Mouse (Mus musculus): ENCODE data around the gene Gm42906. TPM values are rescaled to one million over a fixed set of nuclear protein-coding genes. Genes with fewer than 3 reads are reported as not detected.
A peak's percentile ranks its signal among the peaks of the same experiment; 100 is the strongest.

Gm42906 gene
- total RNA-seq, 2 experiments from 2014 or later: not detected

DNA sequence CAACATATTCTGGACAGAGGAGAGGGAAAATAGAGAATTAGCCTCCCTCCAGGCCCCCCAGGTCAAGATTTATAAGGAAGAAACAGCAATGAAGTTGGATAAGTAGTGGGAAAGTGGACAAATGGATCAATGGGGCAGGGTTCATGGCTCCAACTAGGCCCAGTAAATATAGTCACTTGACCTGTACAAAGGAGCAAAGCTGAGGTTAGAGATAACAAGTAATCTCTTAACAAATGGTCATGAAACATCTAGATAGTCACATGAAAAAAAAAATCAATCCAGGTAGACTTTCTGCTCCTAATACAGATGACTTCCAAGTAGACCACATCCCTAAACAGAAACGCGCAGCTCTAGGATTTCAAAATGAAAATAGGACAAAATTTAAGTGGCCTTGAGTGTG lies 350.0 kb downstream of the Gm42906 start:
- DNase-seq (ENCODE audit: low spot score in 2 of 2): no peak

- DNase-seq (ENCODE audit: low spot score in 2 of 2): no peak
These were observed 351.0 kb downstream of the Gm42906 start for GRCm38 (mm10) chr5:151076917-151077316.

DNA sequence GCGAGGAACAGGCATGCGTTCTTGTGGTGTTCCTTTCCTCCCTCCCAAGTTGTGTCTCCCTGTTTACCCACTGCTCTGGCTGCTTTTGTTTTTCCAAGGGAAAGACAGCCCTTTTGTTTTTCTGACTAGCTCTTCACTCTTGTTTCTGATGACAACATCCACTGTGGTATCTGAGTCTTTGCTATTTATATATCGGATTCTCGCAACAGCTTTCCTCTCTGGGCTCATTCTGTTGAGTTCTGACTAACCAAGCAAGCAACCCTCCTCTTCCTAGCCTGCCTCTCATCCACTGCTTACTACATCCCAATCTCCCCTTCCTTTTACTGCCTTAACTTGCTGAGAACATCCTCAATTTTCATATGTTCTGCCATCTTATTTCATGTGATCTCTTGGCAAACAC lies 353.7 kb downstream of the Gm42906 start:
- DNase-seq (ENCODE audit: low spot score in 2 of 2): no peak

DNA sequence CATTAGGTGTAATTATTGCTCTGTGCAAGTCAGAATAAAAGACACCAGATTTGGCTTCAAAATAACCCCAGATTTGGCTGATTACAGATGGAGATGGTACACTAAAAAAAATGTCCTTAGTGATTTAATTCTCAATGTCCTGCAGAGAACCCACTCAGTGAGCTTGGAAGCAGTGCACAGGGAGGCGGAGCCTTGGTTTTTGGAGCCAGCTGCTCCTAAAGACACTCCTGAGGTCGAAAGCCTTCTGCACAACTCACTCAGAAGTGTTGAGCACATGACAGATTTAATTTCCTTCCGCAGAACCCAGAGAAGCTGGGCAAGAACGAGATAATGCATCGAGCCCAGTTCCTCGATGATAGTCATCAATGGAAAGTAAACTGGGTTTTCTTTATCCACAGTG lies 356.5 kb downstream of the Gm42906 start:
- DNase-seq (ENCODE audit: low spot score in 2 of 2): no peak

- no peak for DNase-seq (ENCODE audit: low spot score in 2 of 2)
These were observed 357.1 kb downstream of the Gm42906 start for GRCm38 (mm10) chr5:151070896-151071295.

- DNase-seq (ENCODE audit: low spot score in 2 of 2): no peak
These were observed 358.4 kb downstream of the Gm42906 start for GRCm38 (mm10) chr5:151069569-151069968.

- DNase-seq (ENCODE audit: low spot score in 2 of 2): no peak
These were observed 361.9 kb downstream of the Gm42906 start for GRCm38 (mm10) chr5:151066016-151066415.

GRCm38 (mm10) chr5:151065228-151065627 lies 362.7 kb downstream of the Gm42906 start:
- no peak for DNase-seq (ENCODE audit: low spot score in 2 of 2)

DNA sequence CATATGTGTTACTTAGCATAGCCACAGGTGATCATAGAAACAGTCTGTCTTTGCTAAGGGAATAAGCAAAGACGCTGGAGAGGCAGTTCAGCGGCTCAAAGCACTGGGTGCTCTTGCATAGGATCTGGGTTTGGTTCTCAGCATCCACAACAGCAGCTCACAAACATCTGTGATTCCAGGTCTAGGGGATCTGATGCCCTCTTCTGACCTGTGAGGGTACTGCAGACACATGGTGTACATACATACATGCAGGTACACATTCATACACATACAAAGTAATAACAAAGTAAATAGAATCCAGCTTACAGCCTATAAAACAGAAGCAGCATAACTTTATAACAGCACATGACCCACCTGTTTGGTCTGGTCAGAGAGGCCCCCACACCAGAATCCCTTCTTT lies 366.0 kb downstream of the Gm42906 start:
- no peak for DNase-seq (ENCODE audit: low spot score in 2 of 2)

- no peak for DNase-seq (ENCODE audit: low spot score in 2 of 2)
These were observed 367.5 kb downstream of the Gm42906 start for GRCm38 (mm10) chr5:151060476-151060875.

- peak in 1 of 2 experiments; percentile 26 for DNase-seq (ENCODE audit: low spot score in 2 of 2)
These were observed 368.2 kb downstream of the Gm42906 start for GRCm38 (mm10) chr5:151059772-151060171.

DNA sequence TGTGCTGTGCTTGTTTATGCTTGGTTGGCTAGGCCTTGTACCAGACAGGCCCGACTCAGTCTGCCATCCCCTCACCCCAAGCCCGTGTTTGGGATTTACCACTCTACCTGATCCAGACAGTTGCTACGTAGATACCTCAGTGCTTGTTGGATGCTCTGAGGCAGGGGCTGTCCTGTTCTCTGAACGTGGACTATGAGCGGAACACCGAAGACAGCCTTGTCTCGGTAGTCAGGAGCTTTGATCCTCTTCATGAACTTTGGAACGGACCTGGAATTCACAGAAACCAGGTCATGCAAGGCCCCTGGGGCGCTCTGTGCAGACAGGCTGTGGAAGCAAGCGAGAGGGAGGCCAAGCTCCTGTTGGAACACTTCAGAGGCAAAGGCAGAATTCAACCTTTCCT lies 368.6 kb downstream of the Gm42906 start:
- no peak for DNase-seq (ENCODE audit: low spot score in 2 of 2)

GRCm38 (mm10) chr5:151057716-151058115 lies 370.2 kb downstream of the Gm42906 start:
- DNase-seq (ENCODE audit: low spot score in 2 of 2): no peak

GRCm38 (mm10) chr5:151056920-151057294 lies 371.1 kb downstream of the Gm42906 start:
- DNase-seq (ENCODE audit: low spot score in 2 of 2): no peak

- no peak for DNase-seq (ENCODE audit: low spot score in 2 of 2)
These were observed 371.6 kb downstream of the Gm42906 start for GRCm38 (mm10) chr5:151056255-151056919.

GRCm38 (mm10) chr5:151055426-151056090 lies 372.4 kb downstream of the Gm42906 start:
- DNase-seq (ENCODE audit: low spot score in 2 of 2): no peak

DNA sequence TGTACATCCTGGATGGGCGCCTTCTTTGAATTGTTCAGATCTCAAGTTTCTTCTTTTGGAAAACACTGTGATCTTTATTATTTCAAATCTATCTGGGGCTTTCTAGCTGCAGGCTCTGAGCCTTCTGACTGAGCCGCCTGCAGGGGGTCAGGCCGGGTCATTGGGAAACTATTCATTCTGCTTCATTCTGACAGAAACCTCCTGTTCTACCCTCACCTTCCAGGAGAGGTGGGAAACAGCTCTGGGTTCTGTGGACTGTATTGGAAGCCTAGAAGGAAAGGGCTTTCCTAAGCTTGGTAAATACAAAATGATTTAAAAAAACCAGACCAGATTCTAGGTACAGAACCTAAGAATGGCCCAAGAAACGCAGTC lies 373.2 kb downstream of the Gm42906 start:
- no peak for DNase-seq (ENCODE audit: low spot score in 2 of 2)

GRCm38 (mm10) chr5:151054100-151054742 lies 373.7 kb downstream of the Gm42906 start:
- peak in 1 of 2 experiments; percentile 35 for DNase-seq (ENCODE audit: low spot score in 2 of 2)

DNA sequence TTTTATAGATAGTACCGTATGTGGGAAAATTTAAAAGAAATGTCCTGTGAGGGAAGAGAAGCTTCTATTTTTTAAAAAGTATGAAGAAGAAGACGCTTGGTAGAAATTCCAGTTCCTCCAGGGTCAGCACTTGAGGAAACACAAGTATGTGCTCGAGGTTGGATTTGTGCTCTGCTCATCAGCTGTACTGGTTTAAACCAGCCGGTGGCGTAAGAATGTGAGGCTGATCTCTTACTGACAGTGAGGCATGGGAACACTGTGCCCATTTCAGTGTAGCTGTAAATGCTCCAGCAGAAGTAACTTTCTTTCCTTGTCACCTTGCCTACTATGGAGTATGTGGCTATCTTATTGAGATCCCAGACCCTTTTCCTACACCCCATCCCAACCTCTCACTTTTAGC lies 374.8 kb downstream of the Gm42906 start:
- no peak for DNase-seq (ENCODE audit: low spot score in 2 of 2)

DNA sequence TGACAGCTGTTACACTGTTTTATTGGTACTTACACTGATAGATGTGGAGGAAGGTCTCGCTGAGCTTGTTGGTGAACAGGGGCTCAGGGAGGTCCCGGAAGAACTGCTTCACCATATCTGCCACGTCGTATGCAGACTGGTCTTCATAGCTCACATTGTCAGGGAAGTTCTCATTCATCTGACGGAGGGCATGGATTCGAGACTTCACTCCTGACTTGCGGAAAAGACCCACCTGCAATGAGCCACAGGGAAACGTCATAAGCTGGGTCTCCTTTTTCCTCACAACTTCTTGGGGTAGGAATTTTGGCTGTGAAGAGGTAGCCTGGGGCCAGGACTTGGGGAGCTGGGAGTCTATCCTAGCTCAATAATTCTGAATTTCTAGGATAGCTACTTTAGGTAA lies 375.6 kb downstream of the Gm42906 start:
- no peak for DNase-seq (ENCODE audit: low spot score in 2 of 2)

- DNase-seq (ENCODE audit: low spot score in 2 of 2): no peak
These were observed 380.5 kb downstream of the Gm42906 start for GRCm38 (mm10) chr5:151047488-151047887.

- DNase-seq (ENCODE audit: low spot score in 2 of 2): no peak
These were observed 381.0 kb downstream of the Gm42906 start for GRCm38 (mm10) chr5:151046917-151047316.

GRCm38 (mm10) chr5:151046131-151046530 lies 381.8 kb downstream of the Gm42906 start:
- DNase-seq (ENCODE audit: low spot score in 2 of 2): no peak

Measured in layer of hippocampus, postnatal 14 days (tissue).